Mouse (Mus musculus) stomach, embryonic 16.5 days (tissue): ENCODE data around the gene Prr9. TPM values are rescaled to one million over a fixed set of nuclear protein-coding genes. Genes with fewer than 3 reads are reported as not detected.

Experiments used
- ATAC-seq: fragments of 200-750 bp; cut with Nextera tagmentation; 2 replicates; pipeline ENCODE4 v1.8.0; 2017; ENCODE audit warnings: moderate number of reproducible peaks, moderate TSS enrichment; ENCODE audit not compliant: insufficient read depth, low FRiP score
- H3K27ac ChIP-seq: fragments of 300-500 bp; sonication (generic); 2 replicates; pipeline ENCODE4 v1.5.1; 2014; ENCODE audit warnings: low read length
- H3K27me3 ChIP-seq: fragments of 300-500 bp; sonication (generic); 2 replicates; pipeline ENCODE4 v1.6.1; 2014; ENCODE audit warnings: low read length, control low read depth, mixed read lengths; ENCODE audit not compliant: control insufficient read depth, insufficient read depth
- H3K36me3 ChIP-seq: fragments of 300-500 bp; sonication (generic); 2 replicates; pipeline ENCODE4 v1.6.1; 2014; ENCODE audit warnings: low read length; ENCODE audit not compliant: control insufficient read depth, insufficient read depth
- H3K4me1 ChIP-seq: fragments of 300-500 bp; sonication (generic); 2 replicates; pipeline ENCODE4 v1.6.1; 2014; ENCODE audit warnings: low read length, control low read depth, mixed read lengths; ENCODE audit not compliant: control insufficient read depth, insufficient read depth
- H3K4me2 ChIP-seq: fragments of 300-500 bp; sonication (generic); 2 replicates; pipeline ENCODE4 v1.6.1; 2014; ENCODE audit warnings: low read depth, low read length, mixed read lengths
- H3K4me3 ChIP-seq: fragments of 300-500 bp; sonication (generic); replicated peaks from 2 replicates; pipeline ENCODE4 v1.5.1; 2014; ENCODE audit warnings: mild to moderate bottlenecking, low read length
- H3K9ac ChIP-seq: fragments of 300-500 bp; sonication (generic); 2 replicates; pipeline ENCODE4 v1.6.1; 2014; ENCODE audit warnings: low read length
- H3K9me3 ChIP-seq: fragments of 300-500 bp; sonication (generic); replicated peaks from 2 replicates; pipeline ENCODE4 v1.6.1; 2016; ENCODE audit warnings: low read length, control low read depth; ENCODE audit not compliant: control insufficient read depth
- WGBS: fragments of 180-500 bp; shearing (Covaris S2); extraction: QIAGEN DNeasy Blood & Tissue Kit; methylation state at CpG from one replicate; pipeline ENCODE4 v1.1.7; 2014; 5-methylcytosine and 5-hydroxymethylcytosine counted together
- polyA plus RNA-seq: library from polyadenylated mRNA; unstranded; fragments of >200 nt; fragmentation: Nextera tagmentation; extraction: Ambion mirVana; gene quantifications from 2 replicates; pipeline ENCODE4 v1.2.1, GENCODE M21; 2015

Prr9 gene
- polyA plus RNA-seq, result not detected in 2 replicates

DNA sequence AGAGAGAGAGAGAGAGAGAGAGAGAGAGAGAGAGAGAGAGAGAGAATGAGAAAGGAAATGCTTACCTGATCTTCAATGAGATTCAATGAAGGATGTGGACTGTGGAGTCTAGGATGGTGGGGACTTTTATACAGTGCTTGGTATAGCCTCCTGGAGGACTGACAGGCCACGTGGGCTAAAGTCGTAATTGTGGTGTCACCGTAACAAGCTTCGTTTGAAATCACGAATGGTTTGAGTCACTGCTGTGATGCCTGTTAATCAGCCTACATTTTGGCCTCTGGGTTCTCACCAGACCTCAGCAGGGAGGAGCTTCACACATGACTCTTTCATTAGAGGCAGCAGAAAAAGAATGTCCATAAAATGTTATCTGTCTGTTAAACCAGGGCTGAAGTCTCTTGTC, at the start of gene Prr9:
Gene Prr9 (minus strand): TSS at position 101 of the 400 bp plus-strand sequence.
- Histone ChIP-seq H3K36me3 (no peaks in the 10 kb centered on the region), H3K9ac (no peak within 1 kb of the TSS), H3K27ac (no peak within 1 kb of the TSS), H3K4me3 (no peak within 1 kb of the TSS), H3K27me3 (no peaks in the 10 kb centered on the region), H3K9me3 (no peaks in the 10 kb centered on the region), H3K4me2 (no peak within 1 kb of the TSS), H3K4me1 (no peaks in the 10 kb centered on the region)
- 72% methylated on average over 5 of the region's 5 CpGs for WGBS
- no peak for ATAC-seq

DNA sequence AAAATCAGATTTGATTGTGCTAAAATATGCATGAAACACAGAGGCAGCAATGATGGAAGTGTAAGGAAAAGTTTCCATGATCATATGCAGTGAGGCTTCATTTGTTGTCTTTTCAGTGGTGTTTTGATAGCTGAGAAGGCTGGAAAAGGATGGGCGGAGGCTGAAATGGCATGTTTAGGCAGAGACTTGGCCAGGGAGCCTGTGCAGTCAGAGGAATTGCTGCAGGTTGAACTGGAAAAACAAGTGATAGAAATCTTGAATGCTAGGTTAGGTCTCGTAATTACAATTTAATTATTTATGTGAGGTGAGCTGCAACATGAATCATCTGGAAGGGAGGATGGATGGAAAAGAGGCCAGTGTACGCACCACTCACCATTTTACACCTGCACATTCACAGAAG, 46.1 kb upstream of the Prr9 start:
- WGBS, result 57% methylated on average over 3 of the region's 3 CpGs
- H3K9me3 ChIP-seq, result no peaks in the 10 kb centered on the region
- H3K4me3 ChIP-seq, result no peak overlapping the region
- peak; percentile 37; the same call in 1 of the 2 replicates for ATAC-seq
- H3K27me3 ChIP-seq, result no peaks in the 10 kb centered on the region
- H3K4me2 ChIP-seq, result no peak overlapping the region
- no peaks in the 10 kb centered on the region for H3K4me1 ChIP-seq
- H3K36me3 ChIP-seq, result no peaks in the 10 kb centered on the region
- H3K9ac ChIP-seq, result no peak overlapping the region
- H3K27ac ChIP-seq, result peak overlapping the region; percentile 26; the same call in 1 of the 2 replicates

DNA sequence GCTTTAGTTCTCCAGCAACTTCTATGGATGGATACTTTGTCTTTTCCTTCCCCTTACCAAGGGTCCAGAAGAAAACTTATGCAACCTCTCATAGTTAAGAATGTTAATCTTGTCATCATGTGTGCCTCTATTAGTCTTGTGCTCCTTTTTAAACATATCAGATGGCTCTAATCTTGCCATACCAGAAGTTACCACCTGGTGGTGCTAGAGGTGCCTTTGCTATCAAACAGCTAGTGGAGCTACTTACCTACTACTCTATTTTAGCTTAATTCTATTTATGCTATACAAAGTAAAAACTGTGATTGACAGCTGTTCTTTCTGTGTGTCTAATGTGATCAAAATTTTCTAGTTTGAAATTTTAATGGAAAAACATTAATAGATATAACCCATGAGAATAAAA, 29.6 kb upstream of the Prr9 start:
- Histone ChIP-seq H3K4me2 (no peak overlapping the region), H3K4me1 (no peaks in the 10 kb centered on the region), H3K36me3 (no peaks in the 10 kb centered on the region), H3K27me3 (no peaks in the 10 kb centered on the region), H3K9ac (no peak overlapping the region), H3K9me3 (no peaks in the 10 kb centered on the region), H3K27ac (no peak overlapping the region), H3K4me3 (no peak overlapping the region)
- ATAC-seq, result no peak

DNA sequence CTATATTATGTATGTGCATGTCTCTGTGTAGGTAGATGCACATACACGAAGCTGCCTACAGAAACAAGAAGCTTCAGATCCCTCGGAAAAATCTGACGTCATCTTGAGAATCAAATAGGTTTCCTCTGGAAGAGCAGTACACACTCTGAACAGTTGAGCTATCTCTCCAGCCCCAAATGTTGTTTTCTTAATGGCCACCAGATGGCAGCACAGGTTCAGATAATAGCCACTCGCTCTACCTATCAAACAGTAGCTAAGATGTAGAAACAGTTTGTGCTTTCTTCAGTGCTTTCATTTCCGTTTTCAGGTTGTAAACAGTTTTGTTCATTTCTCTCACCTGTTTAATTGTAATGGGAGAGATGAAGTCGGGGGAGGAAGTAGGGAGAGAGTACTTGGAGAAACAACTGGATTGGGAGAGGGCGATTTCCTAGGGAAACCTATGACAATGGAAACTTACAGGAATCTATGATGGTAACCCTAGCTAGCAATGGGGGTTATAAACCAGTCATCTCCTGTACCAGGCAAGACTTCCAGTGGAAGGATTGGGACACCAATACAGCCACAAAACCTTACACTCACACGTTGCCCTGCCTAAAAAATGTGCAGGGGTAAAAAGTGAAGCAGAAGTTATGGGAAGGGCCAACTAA, 27.0 kb upstream of the Prr9 start:
- H3K4me2 ChIP-seq, result no peak overlapping the region
- 21% methylated on average over 8 of the region's 8 CpGs for WGBS
- no peak overlapping the region for H3K27ac ChIP-seq
- no peaks in the 10 kb centered on the region for H3K4me1 ChIP-seq
- no peak overlapping the region for H3K9ac ChIP-seq
- no peaks in the 10 kb centered on the region for H3K36me3 ChIP-seq
- H3K9me3 ChIP-seq, result no peaks in the 10 kb centered on the region
- ATAC-seq, result peak; percentile 72; the same call in 1 of the 2 replicates
- no peaks in the 10 kb centered on the region for H3K27me3 ChIP-seq
- H3K4me3 ChIP-seq, result no peak overlapping the region

DNA sequence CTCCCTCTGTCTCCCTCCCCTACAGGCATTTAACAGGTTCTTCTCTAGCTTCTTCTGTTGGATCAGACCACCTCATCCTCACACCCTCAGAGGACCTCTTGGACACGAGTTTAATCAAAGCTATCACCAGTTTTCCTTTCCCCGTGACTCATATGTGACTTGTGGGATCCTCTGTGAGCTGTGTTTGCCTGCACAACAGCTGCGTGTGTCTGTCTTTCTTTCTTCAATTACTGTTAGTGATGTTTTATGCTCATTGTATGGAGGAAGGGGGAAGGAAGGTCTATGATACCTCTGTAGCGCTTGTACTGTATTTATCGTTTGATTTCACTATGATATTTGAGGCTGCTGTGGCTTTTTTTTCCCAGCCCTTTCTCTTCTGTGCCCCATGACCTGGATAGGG, 24.2 kb upstream of the Prr9 start:
- ATAC-seq, result no peak
- WGBS, result 72% methylated on average over 5 of the region's 5 CpGs
- no peak overlapping the region for H3K4me2 ChIP-seq

DNA sequence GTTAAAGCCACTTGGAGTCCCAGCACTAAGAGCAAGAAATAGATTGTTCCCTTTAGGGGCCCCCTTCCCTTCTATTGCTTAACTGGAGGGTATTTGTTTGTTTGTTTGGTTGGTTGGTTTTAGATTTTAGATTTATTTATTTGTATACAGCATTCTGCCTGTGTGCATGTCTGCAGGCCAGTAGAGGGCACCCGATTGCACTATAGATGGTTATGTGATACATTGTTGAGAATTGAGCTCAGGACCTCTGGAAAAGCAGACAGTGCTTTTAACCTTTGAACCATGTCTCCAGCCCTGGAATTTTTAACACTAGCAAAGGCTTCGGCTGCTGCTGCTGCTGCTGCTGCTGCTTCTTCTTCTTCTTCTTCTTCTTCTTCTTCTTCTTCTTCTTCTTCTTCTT, 23.7 kb upstream of the Prr9 start:
- Histone ChIP-seq H3K27ac (no peak overlapping the region), H3K4me3 (no peak overlapping the region), H3K27me3 (no peaks in the 10 kb centered on the region), H3K36me3 (no peaks in the 10 kb centered on the region), H3K9ac (no peak overlapping the region), H3K4me1 (no peaks in the 10 kb centered on the region), H3K9me3 (no peaks in the 10 kb centered on the region), H3K4me2 (no peak overlapping the region)
- WGBS, result 27% methylated on average over 2 of the region's 2 CpGs
- no peak for ATAC-seq

More for the DNA sequence above, 24.2 kb upstream of the Prr9 start:
- no peaks in the 10 kb centered on the region for H3K36me3 ChIP-seq
- H3K4me1 ChIP-seq, result no peaks in the 10 kb centered on the region
- no peaks in the 10 kb centered on the region for H3K9me3 ChIP-seq
- H3K27ac ChIP-seq, result no peak overlapping the region
- H3K9ac ChIP-seq, result no peak overlapping the region
- no peak overlapping the region for H3K4me3 ChIP-seq
- H3K27me3 ChIP-seq, result no peaks in the 10 kb centered on the region

DNA sequence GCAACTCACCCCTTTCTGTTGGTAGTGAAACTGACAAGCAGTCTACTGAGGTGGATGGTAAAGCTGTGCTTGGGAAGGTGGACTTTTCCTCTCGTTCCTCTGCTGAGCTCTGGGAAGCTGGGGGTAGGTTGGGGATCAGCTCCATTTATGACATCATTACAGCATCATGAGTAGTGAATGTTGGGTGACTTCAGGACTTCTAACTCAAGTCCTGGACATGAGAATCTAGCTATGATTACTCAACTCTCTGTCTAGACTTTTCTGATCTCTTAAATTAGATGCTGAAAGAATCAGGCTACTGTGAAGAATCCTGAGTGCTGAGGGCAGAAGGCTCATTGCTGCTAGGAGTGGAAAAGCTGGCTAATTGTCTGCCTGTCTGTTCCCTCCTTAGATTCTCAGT, 18.9 kb upstream of the Prr9 start, which contains the start of gene Lelp1:
Gene Lelp1 (minus strand): TSS at position 101 of the 400 bp plus-strand sequence.
- WGBS, result 58% methylated on average over 1 of the region's 1 CpGs
- H3K27ac ChIP-seq, result no peak within 1 kb of the TSS
- H3K27me3 ChIP-seq, result no peaks in the 10 kb centered on the region
- H3K9ac ChIP-seq, result no peak within 1 kb of the TSS
- H3K4me1 ChIP-seq, result no peaks in the 10 kb centered on the region
- H3K36me3 ChIP-seq, result no peaks in the 10 kb centered on the region
- no peak within 1 kb of the TSS for H3K4me3 ChIP-seq
- no peaks in the 10 kb centered on the region for H3K9me3 ChIP-seq
- no peak within 1 kb of the TSS for H3K4me2 ChIP-seq
- no peak for ATAC-seq

DNA sequence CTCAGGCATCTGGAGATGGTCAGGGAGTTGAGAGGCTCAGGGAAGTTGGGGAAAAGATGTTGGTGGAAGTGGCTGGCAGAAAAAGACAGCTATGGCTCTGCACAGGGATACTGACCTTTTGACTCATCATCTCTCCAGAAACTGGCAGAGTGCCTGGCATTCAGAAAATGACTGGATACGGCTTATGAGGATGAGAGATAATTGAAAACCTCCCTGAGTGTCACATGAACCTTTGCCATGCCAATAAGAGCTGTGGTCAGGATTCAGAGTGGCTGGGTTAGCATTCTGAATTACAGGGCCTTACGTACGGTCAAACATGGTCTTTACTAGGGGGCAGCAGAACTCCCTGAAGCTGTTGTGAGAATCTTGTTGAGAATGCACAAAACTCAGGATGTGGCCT, 2.8 kb downstream of the Prr9 start:
- Histone ChIP-seq H3K4me1 (no peaks in the 10 kb centered on the region), H3K36me3 (no peaks in the 10 kb centered on the region), H3K4me2 (no peak overlapping the region), H3K4me3 (no peak overlapping the region), H3K9ac (no peak overlapping the region), H3K27ac (no peak overlapping the region), H3K27me3 (no peaks in the 10 kb centered on the region), H3K9me3 (no peaks in the 10 kb centered on the region)
- 80% methylated on average over 3 of the region's 3 CpGs for WGBS
- no peak for ATAC-seq

DNA sequence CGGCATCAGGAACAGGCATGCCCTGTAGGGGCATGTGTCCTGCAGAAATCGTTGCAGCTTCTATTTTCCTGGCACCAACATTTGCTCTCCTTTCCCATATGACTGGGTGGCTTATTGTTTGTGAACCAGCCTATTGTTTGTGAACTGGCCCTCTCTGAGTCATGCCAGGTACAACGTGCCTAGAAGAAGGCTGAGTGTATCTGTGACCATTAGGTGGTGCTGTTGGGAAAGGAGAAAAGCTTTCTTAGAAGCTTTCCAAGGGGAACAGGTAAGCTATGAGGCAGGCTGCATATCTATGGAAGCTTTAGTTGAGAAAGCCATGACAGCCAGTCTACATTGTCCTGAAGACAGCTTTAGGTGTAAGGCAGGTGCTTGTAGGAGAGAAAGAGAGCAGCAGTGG, 5.8 kb downstream of the Prr9 start:
- no peaks in the 10 kb centered on the region for H3K27me3 ChIP-seq
- ATAC-seq, result peak; percentile 47; the same call in 1 of the 2 replicates
- H3K27ac ChIP-seq, result no peak overlapping the region
- no peaks in the 10 kb centered on the region for H3K36me3 ChIP-seq
- no peak overlapping the region for H3K4me2 ChIP-seq
- no peak overlapping the region for H3K4me3 ChIP-seq
- 32% methylated on average over 3 of the region's 3 CpGs for WGBS
- H3K9ac ChIP-seq, result no peak overlapping the region
- H3K9me3 ChIP-seq, result no peaks in the 10 kb centered on the region
- no peaks in the 10 kb centered on the region for H3K4me1 ChIP-seq
